In genomic region chr2:77168081-77168685, GRCm38 (mm10) we compare ENCODE assay signal across 16 mouse cellular contexts. TPM values are rescaled to one million over a fixed set of nuclear protein-coding genes. Genes with fewer than 3 reads are reported as not detected.
DNase-seq lines count a peak whose midpoint lies in the region; ATAC-seq and TF ChIP-seq lines count a peak whose summit lies in the region.
"Had no signal": no experiment of that assay in that cellular context is flagged by ENCODE, and none has a peak within 500 bp of the region (broad histone marks: within the 10 kb centered on the region; RNA-seq: fewer than 3 reads in every experiment).

No protein-coding gene starts in this region.

- H3K4me2 ChIP-seq in heart, embryonic 16.5 days (ENCODE audit: low read depth, low read length): peak overlapping the region; percentile 69
- H3K4me2 ChIP-seq in myocyte (ENCODE audit: low read depth): peak overlapping the region; percentile 69
- H3K4me2 ChIP-seq: embryonic facial prominence, embryonic 13.5 days; hindbrain, embryonic 14.5 days; intestine, embryonic 15.5 days; liver, embryonic 12.5 days; midbrain, embryonic 15.5 days had no signal

- no peak for TF ChIP-seq POLR2A in lung, adult 2 months (IDR thresholded peaks at IDR 0.05; ENCODE audit: borderline replicate concordance, extremely low read depth, low read depth, low read length)
- TF ChIP-seq POLR2A in myocyte (IDR thresholded peaks at IDR 0.05; ENCODE audit: insufficient read length, low read depth): peak; percentile 38

- no peaks in the 10 kb centered on the region for H3K9me3 ChIP-seq in heart, embryonic 16.5 days (replicated peaks; ENCODE audit: control insufficient read depth, low read length)
- H3K9me3 ChIP-seq: embryonic facial prominence, embryonic 13.5 days; intestine, embryonic 15.5 days; liver, embryonic 12.5 days; midbrain, embryonic 15.5 days had no signal

- peak overlapping the region; percentile 98 for H3K27ac ChIP-seq in heart, embryonic 16.5 days (ENCODE audit: low read length)
- H3K27ac ChIP-seq: embryonic facial prominence, embryonic 13.5 days; hindbrain, embryonic 14.5 days; intestine, embryonic 15.5 days; liver, embryonic 12.5 days; midbrain, embryonic 15.5 days had no signal

- H3K27me3 ChIP-seq in heart, embryonic 16.5 days (ENCODE audit: control insufficient read depth, insufficient read depth, low read length): no peaks in the 10 kb centered on the region
- no peaks in the 10 kb centered on the region for H3K27me3 ChIP-seq in myocyte (ENCODE audit: control insufficient read depth, insufficient read depth, insufficient read length)
- H3K27me3 ChIP-seq: intestine, embryonic 15.5 days; midbrain, embryonic 15.5 days had no signal

- peaks cover 5% of the 10 kb centered on the region; the same call in 1 of the 2 replicates for H3K36me3 ChIP-seq in heart, embryonic 16.5 days (ENCODE audit: control insufficient read depth, insufficient read depth)
- peaks cover 27% of the 10 kb centered on the region for H3K36me3 ChIP-seq in myocyte (ENCODE audit: control insufficient read depth, insufficient read depth)
- H3K36me3 ChIP-seq: embryonic facial prominence, embryonic 13.5 days; intestine, embryonic 15.5 days; liver, embryonic 12.5 days; midbrain, embryonic 15.5 days had no signal

- TF ChIP-seq CTCF in lung, adult 2 months (IDR thresholded peaks at IDR 0.05; ENCODE audit: insufficient read depth, low read length): no peak

- ATAC-seq in heart, embryonic 16.5 days (replicated peaks; ENCODE audit: extremely low read depth, insufficient read depth, low FRiP score): no peak
- ATAC-seq in granulocyte monocyte progenitor cell, adult 5-6 weeks (replicated peaks; ENCODE audit: poor library complexity, severe bottlenecking): no peak
- ATAC-seq: forebrain, embryonic 16.5 days; intestine, embryonic 15.5 days; liver, embryonic 12.5 days; midbrain, embryonic 15.5 days had no signal

- peaks cover 5% of the 10 kb centered on the region for H3K4me1 ChIP-seq in lung, adult 2 months (ENCODE audit: control insufficient read depth, insufficient read depth, low read length)
- peaks cover 35% of the 10 kb centered on the region for H3K4me1 ChIP-seq in heart, embryonic 16.5 days (ENCODE audit: control insufficient read depth, insufficient read depth, low read length)

- 63% methylated on average over 13 of the region's 13 CpGs for WGBS in lung, adult 2 months
- WGBS in heart, embryonic 16.5 days: 59% methylated on average over 13 of the region's 13 CpGs

- peaks cover 30% of the 10 kb centered on the region for H3K79me2 ChIP-seq in myocyte (ENCODE audit: control insufficient read depth, insufficient read depth)

- H3K9ac ChIP-seq in heart, embryonic 16.5 days (ENCODE audit: low read length): peak overlapping the region; percentile 81
- H3K9ac ChIP-seq: embryonic facial prominence, embryonic 13.5 days; hindbrain, embryonic 14.5 days; intestine, embryonic 15.5 days; liver, embryonic 12.5 days; midbrain, embryonic 15.5 days had no signal

- peak overlapping the region; percentile 32 for H3K4me3 ChIP-seq in lung, adult 2 months (replicated peaks; ENCODE audit: extremely low read depth, low read depth, low read length)
- peak overlapping the region; percentile 71 for H3K4me3 ChIP-seq in heart, embryonic 16.5 days (ENCODE audit: low read length)
- H3K4me3 ChIP-seq in myocyte: peak overlapping the region; percentile 47
- H3K4me3 ChIP-seq: embryonic facial prominence, embryonic 13.5 days; intestine, embryonic 15.5 days; liver, embryonic 12.5 days; midbrain, embryonic 15.5 days had no signal

- peak; percentile 41 for DNase-seq in kidney, adult 11 months
- no peak for DNase-seq in kidney, adult 18-20 months
- peak; percentile 38 for DNase-seq in lung, adult 2 months
- no peak for DNase-seq in lung, postnatal 10 days
- DNase-seq: adrenal gland, postnatal 36 days; cerebellum, adult 8-10 months; spleen, adult 18-20 months had no signal

- H3ac ChIP-seq in myocyte (ENCODE audit: control insufficient read depth, insufficient read length): no peak overlapping the region

TF ChIP-seq in myocyte, 11 proteins besides CTCF, POLR2A, EP300 and RAD21:
- TF ChIP-seq USF1 (IDR thresholded peaks at IDR 0.05; ENCODE audit: low read depth) (no peak), MYOG (IDR thresholded peaks at IDR 0.05; ENCODE audit: control insufficient read depth in 1 of 3, insufficient read depth in 1 of 3, insufficient read length in 2 of 3, low read depth in 2 of 3) (no peak), POLR2AphosphoS2 (IDR thresholded peaks at IDR 0.05; ENCODE audit: insufficient read length, low read depth) (no peak)

RNA-seq across cellular contexts. Expression of gene Ccdc141, which starts 2.3 kb away (rescaled TPM):
- 15.9 and 19.8 TPM in 2 replicates for polyA plus RNA-seq in lung, adult 2 months (2012; rRNA removed)
- 139 and 153 TPM in 2 replicates for polyA plus RNA-seq in heart, embryonic 16.5 days (2015; fragmentation: Nextera tagmentation; extraction: Ambion mirVana)
- 43.2 TPM for polyA plus RNA-seq in myocyte (2012; fragmentation: generic; extraction: Trizol)
- total RNA-seq in granulocyte monocyte progenitor cell, adult 5-6 weeks (2014; fragmentation: Nextera tagmentation): not detected in 2 replicates
- total RNA-seq in granulocyte monocyte progenitor cell, adult 5-6 weeks (2017): 0.86 TPM in 1 of 2 replicates, not detected in the other

Comparison
In these comparisons a context has a peak if more than half of its experiments do, and no peak if none do; other contexts are left out.
1. DNase-seq: peak in kidney, adult 11 months (single experiment) and lung, adult 2 months (single experiment); none in kidney, adult 18-20 months (single experiment) and lung, postnatal 10 days (single experiment).
2. Peak in every context shown above with its lines, with median percentiles within 50 percentile points of each other: H3K4me3 ChIP-seq.